Comparison of ENCODE assay signal across 12 mouse cellular contexts in genomic region chr11:50090982-50091675, GRCm38 (mm10). TPM values are rescaled to one million over a fixed set of nuclear protein-coding genes. Genes with fewer than 3 reads are reported as not detected.
DNase-seq lines count a peak whose midpoint lies in the region; ATAC-seq and TF ChIP-seq lines count a peak whose summit lies in the region.
"Had no signal": no experiment of that assay in that cellular context is flagged by ENCODE, and none has a peak within 500 bp of the region (broad histone marks: within the 10 kb centered on the region; RNA-seq: fewer than 3 reads in every experiment).

No protein-coding gene starts in this region.

- no peaks in the 10 kb centered on the region for H3K27me3 ChIP-seq in midbrain, postnatal 0 days (ENCODE audit: insufficient read depth, low read length)
- H3K27me3 ChIP-seq: limb, embryonic 15.5 days; lung, embryonic 15.5 days had no signal

- no peak overlapping the region for H3K4me2 ChIP-seq in midbrain, postnatal 0 days (ENCODE audit: low read depth, low read length, poor library complexity, severe bottlenecking)
- H3K4me2 ChIP-seq: limb, embryonic 15.5 days; lung, embryonic 15.5 days had no signal

- H3K9ac ChIP-seq in midbrain, postnatal 0 days (replicated peaks; ENCODE audit: low read length, poor library complexity, severe bottlenecking): no peak overlapping the region
- H3K9ac ChIP-seq: limb, embryonic 15.5 days; lung, embryonic 15.5 days had no signal

- H3K4me3 ChIP-seq in left cerebral cortex, adult 2 months: no peak overlapping the region
- H3K4me3 ChIP-seq in midbrain, postnatal 0 days (ENCODE audit: low read depth, low read length): no peak overlapping the region
- H3K4me3 ChIP-seq: limb, embryonic 15.5 days; lung, embryonic 15.5 days had no signal

- 40% methylated on average over 5 of the region's 5 CpGs for WGBS in midbrain, postnatal 0 days

- H3K9me3 ChIP-seq in midbrain, postnatal 0 days (ENCODE audit: low read length): no peaks in the 10 kb centered on the region
- H3K9me3 ChIP-seq: limb, embryonic 15.5 days; lung, embryonic 15.5 days had no signal

- H3K27ac ChIP-seq in left cerebral cortex, adult 2 months: peak overlapping the region; percentile 67
- H3K27ac ChIP-seq in midbrain, postnatal 0 days (ENCODE audit: low read depth, low read length): no peak overlapping the region; the same call in 1 of the 2 replicates
- H3K27ac ChIP-seq: kidney, postnatal 0 days; limb, embryonic 15.5 days; lung, embryonic 15.5 days had no signal

- H3K4me1 ChIP-seq in midbrain, postnatal 0 days (ENCODE audit: insufficient read depth, low read length): no peaks in the 10 kb centered on the region

- no peak; the same call in 1 of the 2 replicates for ATAC-seq in midbrain, postnatal 0 days (ENCODE audit: low FRiP score)

- no peak for DNase-seq in left cerebral cortex, adult 2 months (ENCODE audit: extremely low spot score in 1 of 2, low spot score in 2 of 2)
- no peak for DNase-seq in left cerebral cortex, adult 18-20 months (ENCODE audit: low spot score in 2 of 2)
- DNase-seq in cerebellum, adult 11 months: peak; percentile 76
- DNase-seq in cerebellum, postnatal 14 days: peak; percentile 68 to 86
- DNase-seq in midbrain, postnatal 0 days (ENCODE audit: low spot score): peak; percentile 76
- DNase-seq in adrenal gland, adult 8-10 months: no peak
- no peak for DNase-seq in layer of hippocampus, postnatal 10 days (ENCODE audit: low spot score in 2 of 2)
- DNase-seq: layer of hippocampus, postnatal 36 days; thymus, adult 18-20 months had no signal

- TF ChIP-seq CTCF in left cerebral cortex, adult 2 months (IDR thresholded peaks at IDR 0.05): no peak
- TF ChIP-seq CTCF in midbrain, postnatal 0 days (IDR thresholded peaks at IDR 0.05): no peak

- H3K36me3 ChIP-seq in midbrain, postnatal 0 days (ENCODE audit: insufficient read depth, low read length): peaks cover 46% of the 10 kb centered on the region

- intact Hi-C loops in left cerebral cortex, adult 2 months (cut with DNase I): no loop called here

RNA-seq across cellular contexts. Expression of gene Tbc1d9b, which starts 40.1 kb away (rescaled TPM):
- total RNA-seq in left cerebral cortex, adult 2 months (2021): 100 to 1,000 TPM; 118 to 124 TPM
- 100 to 1,000 TPM; 131 TPM for total RNA-seq in left cerebral cortex, adult 18-20 months (2021)
- 58.5 and 68.8 TPM in 2 replicates for total RNA-seq in midbrain, postnatal 0 days (2014; rRNA removed)
- polyA plus RNA-seq in midbrain, postnatal 0 days (2015; fragmentation: Nextera tagmentation; extraction: Ambion mirVana): 31.3 and 32.5 TPM in 2 replicates
- total RNA-seq in adrenal gland, adult 8-10 months (2022): 100 to 1,000 TPM; 154 to 260 (median 207) TPM
- total RNA-seq in layer of hippocampus, postnatal 10 days (2021): 10 to 100 TPM; 74.0 to 76.4 TPM

Comparison
In these comparisons a context has a peak if more than half of its experiments do, and no peak if none do; other contexts are left out.
1. DNase-seq: peak in cerebellum, adult 11 months (single experiment), cerebellum, postnatal 14 days (2 of 2) and midbrain, postnatal 0 days (single experiment); none in left cerebral cortex, adult 2 months (0 of 2), left cerebral cortex, adult 18-20 months (0 of 2), adrenal gland, adult 8-10 months (single experiment) and layer of hippocampus, postnatal 10 days (0 of 2).